Mouse (Mus musculus) MEL (cell line): ENCODE measurements at regions not wholly inside any gene's neighbourhood (a gene's known extent, or its start where the extent isn't known, plus 50 kb on each side); places are given as distances from the start of the nearest gene placed in this dataset.
A peak's percentile ranks its signal among the peaks of the same experiment; 100 is the strongest.

Experiments used
- DNase-seq: peaks from one replicate; pipeline ENCODE4 v3.0.0; 2011; ENCODE audit warnings: low read depth, low spot score
- H3K27ac ChIP-seq: 2 replicates; pipeline ENCODE4 v1.5.1; 2012; ENCODE audit warnings: low read depth, mild to moderate bottlenecking, control low read depth, low read length, moderate library complexity; ENCODE audit not compliant: control insufficient read depth
- H3K27me3 ChIP-seq, 2 experiments: fragments of 150-350 bp in 1 of 2; sonication (generic) in 1 of 2; 2 replicates each; pipeline ENCODE4 v1.6.1; 2012; ENCODE audit warnings: low read length in 2 of 2, mild to moderate bottlenecking in 2 of 2, improper control_type of control experiment in 1 of 2, moderate library complexity in 1 of 2; ENCODE audit not compliant: insufficient read depth in 2 of 2, control insufficient read depth in 1 of 2
- H3K36me3 ChIP-seq, 2 experiments: 2 replicates each; pipeline ENCODE4 v1.6.1; 2012 to 2014; ENCODE audit warnings: low read length in 2 of 2, improper control_type of control experiment in 1 of 2, inconsistent platforms in 1 of 2, mild to moderate bottlenecking in 1 of 2; ENCODE audit not compliant: insufficient read depth in 2 of 2, control insufficient read depth in 1 of 2
- H3K4me1 ChIP-seq, 2 experiments: fragments of 150-350 bp in 1 of 2; sonication (generic) in 1 of 2; 2 replicates each; pipeline ENCODE4 v1.6.1; 2012; ENCODE audit warnings: low read length in 2 of 2, improper control_type of control experiment in 1 of 2, mild to moderate bottlenecking in 1 of 2; ENCODE audit not compliant: insufficient read depth in 2 of 2, control insufficient read depth in 1 of 2
- H3K4me3 ChIP-seq, 2 experiments: fragments of 150-350 bp in 1 of 2; sonication (generic) in 1 of 2; 2 replicates each; pipeline ENCODE4 v1.5.1; 2012; ENCODE audit warnings: low read depth in 2 of 2, low read length in 2 of 2, mild to moderate bottlenecking in 2 of 2, moderate library complexity in 2 of 2, control low read depth in 1 of 2, improper control_type of control experiment in 1 of 2; ENCODE audit not compliant: control insufficient read depth in 1 of 2, insufficient read depth in 1 of 2
- H3K79me2 ChIP-seq: 2 replicates; pipeline ENCODE4 v1.6.1; 2012; ENCODE audit warnings: mild to moderate bottlenecking, low read length, moderate library complexity; ENCODE audit not compliant: control insufficient read depth, poor library complexity, insufficient read depth
- H3K9ac ChIP-seq: 2 replicates; pipeline ENCODE4 v1.6.1; 2012; ENCODE audit warnings: low read depth, mild to moderate bottlenecking, control low read depth, low read length, moderate library complexity; ENCODE audit not compliant: control insufficient read depth, poor library complexity, severe bottlenecking
- H3K9me3 ChIP-seq: fragments of 150-350 bp; sonication (generic); replicated peaks from 2 replicates; pipeline ENCODE4 v1.6.1; 2012; ENCODE audit warnings: mild to moderate bottlenecking, low read length, improper control_type of control experiment, moderate library complexity; ENCODE audit not compliant: insufficient read depth
- BHLHE40 ChIP-seq: IDR thresholded peaks from 2 replicates; pipeline ENCODE4 v1.6.1; 2012; ENCODE audit warnings: low read depth, mild to moderate bottlenecking, inconsistent platforms, low read length, improper control_type of control experiment, borderline replicate concordance
- CHD1 ChIP-seq: IDR thresholded peaks from 2 replicates; pipeline ENCODE4 v1.6.1; 2012; ENCODE audit warnings: low read depth, mild to moderate bottlenecking, inconsistent platforms, low read length, improper control_type of control experiment
- CHD2 ChIP-seq: IDR thresholded peaks from 2 replicates; pipeline ENCODE4 v1.6.1; 2011; ENCODE audit warnings: low read length, improper control_type of control experiment
- CTCF ChIP-seq, 3 experiments: IDR thresholded peaks in 2 of 3; conservative IDR thresholded peaks in 1 of 3; 2 replicates each; pipeline ENCODE4 v1.5.1; 2011 to 2012; ENCODE audit warnings: low read length in 3 of 3, low read depth in 2 of 3, mild to moderate bottlenecking in 2 of 3, improper control_type of control experiment in 1 of 3, inconsistent platforms in 1 of 3, mixed read lengths in 1 of 3, moderate library complexity in 1 of 3; ENCODE audit not compliant: control insufficient read depth in 1 of 3, insufficient read depth in 1 of 3, poor library complexity in 1 of 3, severe bottlenecking in 1 of 3
- E2F4 ChIP-seq: IDR thresholded peaks from 2 replicates; pipeline ENCODE4 v1.6.1; 2011; ENCODE audit warnings: low read depth, low read length, improper control_type of control experiment, borderline replicate concordance
- ETS1 ChIP-seq: IDR thresholded peaks from 2 replicates; pipeline ENCODE4 v1.6.1; 2012; ENCODE audit warnings: low read depth, mild to moderate bottlenecking, inconsistent platforms, low read length, improper control_type of control experiment, moderate library complexity
- GATA1 ChIP-seq: IDR thresholded peaks from 2 replicates; pipeline ENCODE4 v1.6.1; 2011; ENCODE audit warnings: low read depth, low read length, improper control_type of control experiment
- HCFC1 ChIP-seq: IDR thresholded peaks from 2 replicates; pipeline ENCODE4 v1.6.1; 2012; ENCODE audit warnings: low read depth, mild to moderate bottlenecking, inconsistent platforms, low read length, improper control_type of control experiment, moderate library complexity
- JUND ChIP-seq: IDR thresholded peaks from 2 replicates; pipeline ENCODE4 v1.6.1; 2011; ENCODE audit warnings: low read depth, mild to moderate bottlenecking, improper control_type of control experiment, low read length
- KAT2A ChIP-seq: conservative IDR thresholded peaks from 2 replicates; pipeline ENCODE4 v1.6.1; 2012; ENCODE audit warnings: low read depth, low read length, improper control_type of control experiment, inconsistent platforms
- MAFK ChIP-seq: IDR thresholded peaks from 2 replicates; pipeline ENCODE4 v1.6.1; 2011; ENCODE audit warnings: low read depth, mild to moderate bottlenecking, low read length, improper control_type of control experiment, borderline replicate concordance
- MAX ChIP-seq: IDR thresholded peaks from 2 replicates; pipeline ENCODE4 v1.6.1; 2011; ENCODE audit warnings: low read length, improper control_type of control experiment
- MAZ ChIP-seq: IDR thresholded peaks from 2 replicates; pipeline ENCODE4 v1.6.1; 2012; ENCODE audit warnings: low read depth, mild to moderate bottlenecking, inconsistent platforms, low read length, improper control_type of control experiment
- MYB ChIP-seq: IDR thresholded peaks from 2 replicates; pipeline ENCODE4 v1.6.1; 2011; ENCODE audit warnings: mild to moderate bottlenecking, low read depth, low read length, improper control_type of control experiment
- NRF1 ChIP-seq: IDR thresholded peaks from 2 replicates; pipeline ENCODE4 v1.6.1; 2014; ENCODE audit warnings: low read depth, mild to moderate bottlenecking, inconsistent platforms, low read length, improper control_type of control experiment, moderate library complexity; ENCODE audit not compliant: poor library complexity, insufficient read depth, severe bottlenecking
- RAD21 ChIP-seq: IDR thresholded peaks from 2 replicates; pipeline ENCODE4 v1.6.1; 2011; ENCODE audit warnings: mild to moderate bottlenecking, low read depth, low read length, improper control_type of control experiment
- SMC3 ChIP-seq: IDR thresholded peaks from 2 replicates; pipeline ENCODE4 v1.6.1; 2011; ENCODE audit warnings: low read depth, low read length, improper control_type of control experiment
- TAL1 ChIP-seq: IDR thresholded peaks from 2 replicates; pipeline ENCODE4 v1.6.1; 2012; ENCODE audit warnings: mild to moderate bottlenecking, inconsistent platforms, low read length, moderate library complexity, mixed read lengths
- TBP ChIP-seq: IDR thresholded peaks from 2 replicates; pipeline ENCODE4 v1.8.0; 2011; ENCODE audit warnings: low read depth, low read length, improper control_type of control experiment
- TCF12 ChIP-seq: IDR thresholded peaks from 2 replicates; pipeline ENCODE4 v1.6.1; 2014; ENCODE audit warnings: low read depth, mild to moderate bottlenecking, inconsistent platforms, low read length, improper control_type of control experiment, moderate library complexity
- USF2 ChIP-seq, 2 experiments: IDR thresholded peaks; 2 replicates each; pipeline ENCODE4 v1.6.1; 2011 to 2012; ENCODE audit warnings: improper control_type of control experiment in 2 of 2, low read length in 2 of 2, borderline replicate concordance in 1 of 2, inconsistent platforms in 1 of 2, low read depth in 1 of 2, mild to moderate bottlenecking in 1 of 2; ENCODE audit not compliant: insufficient read depth in 1 of 2
- ZC3H11A ChIP-seq: IDR thresholded peaks from 2 replicates; pipeline ENCODE4 v1.6.1; 2012; ENCODE audit warnings: low read depth, mild to moderate bottlenecking, inconsistent platforms, low read length, improper control_type of control experiment
- ZKSCAN1 ChIP-seq: IDR thresholded peaks from 2 replicates; pipeline ENCODE4 v1.6.1; 2012; ENCODE audit warnings: low read depth, mild to moderate bottlenecking, inconsistent platforms, low read length, improper control_type of control experiment, moderate library complexity
- ZMIZ1 ChIP-seq: IDR thresholded peaks from 2 replicates; pipeline ENCODE4 v1.6.1; 2012; ENCODE audit warnings: low read depth, mild to moderate bottlenecking, inconsistent platforms, low read length, improper control_type of control experiment, moderate library complexity
- ZNF384 ChIP-seq: IDR thresholded peaks from 2 replicates; pipeline ENCODE4 v1.6.1; 2012; ENCODE audit warnings: low read depth, mild to moderate bottlenecking, inconsistent platforms, low read length, improper control_type of control experiment

DNA sequence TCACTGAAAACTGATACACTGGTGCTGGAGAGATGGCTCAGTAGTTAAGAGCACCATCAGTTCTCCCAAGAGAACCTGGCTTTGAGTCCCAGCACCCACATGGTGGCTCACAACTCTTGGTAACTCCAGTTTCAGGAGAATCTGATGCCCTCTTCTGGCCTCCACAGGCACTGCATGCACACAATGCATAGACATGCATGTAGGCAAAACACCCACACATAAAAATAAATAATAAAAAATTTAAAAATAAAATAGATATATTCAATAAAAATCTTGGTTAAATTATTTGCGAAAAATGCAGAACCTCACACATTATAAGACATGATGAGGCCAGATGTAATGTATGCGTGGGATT lies 123.4 kb upstream of the Ccnd2 start:
- no peak for TF ChIP-seq ZC3H11A
- TF ChIP-seq RAD21: peak; percentile 5
- no peak for TF ChIP-seq TAL1
- TF ChIP-seq MAZ: no peak
- peak; percentile 42 for TF ChIP-seq SMC3
- TF ChIP-seq E2F4: no peak
- peak in 2 of 3 experiments; percentile 22 to 36; a peak in 3 of 6 replicates for TF ChIP-seq CTCF (IDR thresholded peaks at IDR 0.05 in 2 of 3, conservative IDR thresholded peaks at IDR 0.05 in 1 of 3; ENCODE audit: control insufficient read depth in 1 of 3, insufficient read depth in 1 of 3, low read depth in 2 of 3, low read length in 3 of 3, poor library complexity in 1 of 3, severe bottlenecking in 1 of 3)
- no peak for TF ChIP-seq MYB
- TF ChIP-seq KAT2A: no peak
- TF ChIP-seq ZNF384: no peak
- TF ChIP-seq JUND: no peak
- no peaks in the 10 kb centered on the region for H3K4me1 ChIP-seq
- no peaks in the 10 kb centered on the region; a peak in 1 of 4 replicates for H3K27me3 ChIP-seq
- no peak overlapping the region for H3K27ac ChIP-seq
- no peaks in the 10 kb centered on the region for H3K79me2 ChIP-seq
- H3K4me3 ChIP-seq: no peak overlapping the region
- no peaks in the 10 kb centered on the region for H3K36me3 ChIP-seq
- no peaks in the 10 kb centered on the region for H3K9me3 ChIP-seq
- peak; percentile 34 for DNase-seq
- no peak overlapping the region for H3K9ac ChIP-seq

DNA sequence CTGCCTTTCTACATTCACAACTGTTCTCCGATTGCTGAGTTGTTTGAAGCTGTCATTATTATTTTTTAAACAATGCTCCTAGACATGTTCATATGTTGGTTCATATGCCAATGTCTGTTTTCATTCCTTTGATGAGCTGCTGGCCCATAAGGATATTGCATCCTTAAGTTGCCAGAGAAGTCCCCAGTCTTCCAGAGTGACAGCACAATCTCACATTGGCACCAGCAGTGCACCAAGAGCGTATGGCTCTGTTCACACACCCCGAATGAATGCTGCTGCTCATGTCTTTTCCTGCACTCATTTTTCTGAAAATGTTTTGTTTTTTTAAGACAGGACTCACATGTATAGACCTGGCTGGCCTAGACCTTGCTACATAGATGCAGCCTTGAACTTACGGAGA lies 124.4 kb upstream of the Ccnd2 start:
- H3K9me3 ChIP-seq: no peaks in the 10 kb centered on the region
- no peaks in the 10 kb centered on the region for H3K4me1 ChIP-seq
- DNase-seq: no peak
- no peak overlapping the region for H3K27ac ChIP-seq
- H3K4me3 ChIP-seq: no peak overlapping the region
- no peaks in the 10 kb centered on the region for H3K36me3 ChIP-seq
- H3K9ac ChIP-seq: no peak overlapping the region
- TF ChIP-seq MAX: no peak
- no peak for TF ChIP-seq CHD1
- no peak for TF ChIP-seq CHD2
- H3K79me2 ChIP-seq: no peaks in the 10 kb centered on the region
- no peaks in the 10 kb centered on the region; a peak in 1 of 4 replicates for H3K27me3 ChIP-seq

DNA sequence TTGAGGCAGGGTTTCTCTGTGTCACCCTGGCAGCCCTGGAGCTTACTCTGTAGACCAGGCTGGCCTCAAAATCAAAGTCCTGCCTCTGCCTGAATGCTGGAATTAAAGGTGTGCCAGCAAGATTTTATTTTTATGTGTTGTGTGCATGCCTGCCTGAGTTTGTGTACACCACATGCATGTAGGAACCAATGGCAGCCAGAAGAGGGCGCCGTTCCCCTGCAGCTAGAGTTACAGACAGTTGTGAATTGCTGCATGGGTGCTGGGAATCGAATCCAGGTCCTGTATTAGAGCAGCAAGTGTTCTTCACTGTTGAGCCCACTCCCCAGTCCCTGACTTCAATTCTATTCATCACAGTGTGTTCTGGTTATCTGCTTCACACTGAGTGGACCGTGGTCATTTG lies 126.4 kb upstream of the Ccnd2 start:
- Histone ChIP-seq H3K4me3 (no peak overlapping the region), H3K9ac (no peak overlapping the region), H3K79me2 (no peaks in the 10 kb centered on the region), H3K27ac (no peak overlapping the region), H3K36me3 (no peaks in the 10 kb centered on the region), H3K27me3 (no peaks in the 10 kb centered on the region; a peak in 1 of 4 replicates), H3K9me3 (no peaks in the 10 kb centered on the region), H3K4me1 (no peaks in the 10 kb centered on the region)
- TF ChIP-seq MAFK (no peak), ZKSCAN1 (no peak), CTCF (IDR thresholded peaks at IDR 0.05 in 2 of 3, conservative IDR thresholded peaks at IDR 0.05 in 1 of 3; ENCODE audit: control insufficient read depth in 1 of 3, insufficient read depth in 1 of 3, low read depth in 2 of 3, low read length in 3 of 3, poor library complexity in 1 of 3, severe bottlenecking in 1 of 3) (peak in 2 of 3 experiments; percentile 25; a peak in 4 of 6 replicates), USF2 (IDR thresholded peaks at IDR 0.05; ENCODE audit: borderline replicate concordance in 1 of 2, insufficient read depth in 1 of 2, low read depth in 1 of 2, low read length in 2 of 2) (no peak), TBP (no peak), CHD1 (no peak), ZMIZ1 (no peak), ETS1 (no peak), TCF12 (no peak), GATA1 (no peak), MYB (no peak), NRF1 (no peak), RAD21 (no peak; the same call in 1 of the 2 replicates), BHLHE40 (no peak), SMC3 (peak; percentile 19; the same call in 1 of the 2 replicates), ZC3H11A (no peak), HCFC1 (no peak)
- DNase-seq: peak; percentile 4
